Mouse (Mus musculus) left cerebral cortex, adult 9 months (tissue): ENCODE data around the gene Olfr1502.
"Not testable (repeated sequence)": the region's sequence is repeated elsewhere in the genome, so short reads cannot be mapped to it uniquely, and the experiment has no call there.

Experiments used
- DNase-seq, 2 experiments: peaks; one replicate each; pipeline ENCODE4 v3.0.0; 2022; ENCODE audit warnings: low spot score in 2 of 2

Gene Olfr1502

GRCm38 (mm10) chr19:13861495-13861894, at the start of gene Olfr1502:
Gene Olfr1502, plus strand, starts transcription at chr19:13861795.
- no peak for DNase-seq

DNA sequence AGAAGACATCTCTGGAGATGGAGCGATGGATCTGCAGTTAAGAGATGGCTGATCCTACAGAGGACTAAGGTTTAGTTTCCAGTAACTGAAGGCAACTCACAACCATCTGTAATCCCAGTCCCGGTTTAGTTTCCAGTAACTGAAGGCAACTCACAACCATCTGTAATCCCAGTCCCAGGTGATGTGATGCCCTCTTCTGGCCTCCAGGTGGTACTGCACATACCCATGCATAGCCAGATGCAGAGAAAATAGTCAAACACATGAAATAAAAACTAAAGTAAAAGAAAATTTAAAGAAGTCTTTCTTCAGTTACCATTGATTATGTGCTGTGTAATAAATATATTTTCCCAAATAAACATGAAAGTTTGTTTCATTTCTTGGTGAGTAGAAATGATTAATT, 48.8 kb upstream of the Olfr1502 start:
- no peak for DNase-seq

DNA sequence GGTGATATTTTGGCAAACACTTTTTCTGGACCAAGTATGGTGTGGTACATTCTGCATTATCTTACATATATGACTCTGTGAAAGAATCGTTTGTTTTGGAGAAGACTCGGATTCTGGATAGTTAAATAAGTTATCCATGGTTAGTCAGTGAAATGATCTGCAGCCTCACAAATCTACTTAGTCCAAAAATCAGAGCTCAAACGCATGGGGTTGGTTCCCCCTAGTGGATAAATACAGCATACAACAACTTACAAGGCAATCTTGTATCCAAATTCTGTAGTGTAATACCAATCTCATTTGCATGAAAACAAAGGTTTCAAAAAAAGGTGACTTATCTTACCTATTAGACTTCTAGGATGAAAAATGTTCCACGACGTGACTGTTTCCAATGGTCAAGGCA, 42.8 kb upstream of the Olfr1502 start:
- no peak for DNase-seq

DNA sequence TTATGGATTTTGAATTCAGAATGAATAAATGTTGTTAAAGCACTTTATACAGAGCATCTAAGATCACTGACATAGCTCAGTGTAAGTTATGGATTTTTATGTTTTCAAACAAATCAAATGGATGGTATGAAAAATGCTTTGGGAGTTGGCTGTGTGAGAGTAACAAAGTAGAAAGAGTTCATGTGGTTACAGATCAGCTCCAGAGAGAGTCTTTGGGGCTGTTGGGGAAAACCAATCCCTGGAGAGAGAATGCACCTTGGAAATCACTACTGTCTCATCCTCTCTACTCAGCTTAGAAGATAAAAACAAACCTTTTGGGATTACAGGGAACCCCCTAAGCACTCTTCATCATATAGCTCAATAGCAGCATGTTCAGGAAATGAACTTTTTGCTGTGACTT, 42.2 kb upstream of the Olfr1502 start, which contains the start of gene Olfr1499:
TSS of gene Olfr1499 (minus strand) at position 101 of the 400 bp plus-strand sequence.
- no peak for DNase-seq

DNA sequence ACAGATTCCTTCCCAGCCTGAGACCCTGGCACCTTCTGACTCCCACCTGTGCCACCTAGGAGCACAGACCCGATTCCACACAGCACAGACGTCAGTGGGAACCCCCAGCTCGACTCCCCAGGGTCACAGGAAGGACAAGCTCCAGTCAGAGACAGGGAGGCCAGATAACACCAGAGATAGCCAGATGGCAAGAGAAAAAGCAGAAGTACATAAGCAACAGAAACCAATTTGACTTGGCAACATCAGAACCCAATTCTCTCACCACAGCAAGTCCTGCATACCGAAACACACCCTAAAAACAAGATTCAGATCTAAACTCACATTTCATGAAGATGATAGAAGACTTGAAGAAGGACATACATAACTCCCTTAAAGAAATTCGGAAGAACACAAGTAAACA, 40.7 kb upstream of the Olfr1502 start:
- DNase-seq = no peak

DNA sequence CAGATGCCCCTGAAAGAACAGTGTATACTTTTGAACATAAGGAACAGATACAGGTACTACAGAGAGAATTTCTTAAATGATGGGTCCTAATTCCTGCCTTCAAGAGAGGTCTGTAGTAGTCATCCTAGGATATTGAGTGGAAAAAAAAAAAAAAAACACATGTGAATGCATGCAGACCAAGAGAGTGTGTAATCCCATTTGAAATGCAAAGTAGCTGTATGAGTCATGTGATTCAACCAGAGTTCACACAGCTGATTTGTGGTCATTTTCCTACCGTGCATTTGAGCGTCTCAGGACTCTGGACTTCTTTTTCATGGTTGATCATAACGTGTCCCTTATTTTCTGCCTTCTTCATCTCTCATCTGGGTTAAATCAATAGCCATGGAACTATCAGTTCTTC, 33.1 kb upstream of the Olfr1502 start:
- DNase-seq = no peak

- no peak for DNase-seq
These were observed 31.2 kb upstream of the Olfr1502 start, which contains the start of gene Olfr1500 for GRCm38 (mm10) chr19:13830388-13830787. Gene Olfr1500, minus strand, starts transcription at chr19:13830488.

DNA sequence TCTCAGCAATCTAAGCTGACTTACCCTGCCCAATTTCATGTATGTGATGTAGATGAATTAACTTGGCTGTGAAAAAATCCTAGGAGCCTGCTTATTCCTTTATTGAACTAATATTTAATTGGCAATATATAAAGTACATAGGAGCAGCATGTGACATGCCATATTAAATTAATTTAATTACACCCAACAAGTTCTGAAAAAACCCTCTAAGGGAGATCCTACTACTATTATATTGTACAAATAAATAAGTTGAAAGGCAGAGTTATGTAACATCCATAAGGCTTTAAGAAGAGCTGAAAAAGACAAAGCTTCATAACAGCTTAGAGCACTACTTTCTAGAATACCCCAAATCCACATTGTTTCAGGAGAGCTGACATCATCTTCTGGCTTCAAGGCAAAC, 11.0 kb upstream of the Olfr1502 start, which contains the start of gene Olfr1501:
TSS of gene Olfr1501 (minus strand) at position 101 of the 400 bp plus-strand sequence.
- DNase-seq = not testable (repeated sequence)

DNA sequence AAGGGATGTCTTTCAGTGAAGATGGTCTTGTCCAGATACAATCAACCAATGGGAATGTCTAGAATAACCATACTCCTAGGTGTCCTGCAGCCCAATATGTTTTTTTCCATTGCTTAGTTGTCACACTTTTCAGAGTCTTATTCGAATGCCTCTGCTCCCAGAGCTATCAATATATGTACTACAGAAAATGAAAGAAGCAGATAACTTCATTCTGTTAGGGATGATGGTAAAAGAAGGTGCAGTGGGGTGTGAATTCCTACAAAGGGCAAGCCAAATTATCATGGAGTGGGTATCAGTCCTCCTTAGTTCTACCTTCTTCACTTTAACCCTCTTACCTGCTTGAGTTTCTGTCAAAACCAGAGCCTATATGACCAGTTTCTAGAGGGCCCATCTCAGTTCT, 36.2 kb downstream of the Olfr1502 start, which contains the start of gene Olfr1504:
TSS of gene Olfr1504 (minus strand) at position 101 of the 400 bp plus-strand sequence.
- no peak for DNase-seq
